Mouse (Mus musculus) brown adipose tissue, adult 24 weeks (tissue): ENCODE data around the gene Nup98. TPM values are rescaled to one million over a fixed set of nuclear protein-coding genes. Genes with fewer than 3 reads are reported as not detected.
A peak's percentile ranks its signal among the peaks of the same experiment; 100 is the strongest.

Experiments used
- H3K27ac ChIP-seq: fragments of 200-500 bp; replicated peaks from 2 replicates; pipeline ENCODE4 v1.5.1; 2012; ENCODE audit warnings: low read depth, mild to moderate bottlenecking, low read length
- H3K4me1 ChIP-seq: fragments of 200-500 bp; 2 replicates; pipeline ENCODE4 v1.6.1; 2012; ENCODE audit warnings: low read length, mixed read lengths; ENCODE audit not compliant: control insufficient read depth, insufficient read depth, insufficient read length
- H3K4me3 ChIP-seq: fragments of 200-500 bp; 2 replicates; pipeline ENCODE4 v1.5.1; 2012; ENCODE audit warnings: low read depth, mild to moderate bottlenecking, low read length, moderate library complexity; ENCODE audit not compliant: insufficient read depth
- polyA plus RNA-seq: library from polyadenylated mRNA; stranded (reverse); fragments of >200 nt; gene quantifications from 2 replicates; pipeline ENCODE4 v1.2.4, GENCODE M21; 2012; ENCODE audit not compliant: missing spikeins, insufficient read depth, insufficient read length

The Nup98 gene
- polyA plus RNA-seq, 1 experiment, result 12.3 TPM

GRCm38 (mm10) chr7:102211071-102211470, 1.1 kb upstream of the Nup98 start:
- peaks cover 4% of the 10 kb centered on the region for H3K4me1 ChIP-seq
- peak overlapping the region; percentile 73 for H3K27ac ChIP-seq
- H3K4me3 ChIP-seq, result peak overlapping the region; percentile 70

DNA sequence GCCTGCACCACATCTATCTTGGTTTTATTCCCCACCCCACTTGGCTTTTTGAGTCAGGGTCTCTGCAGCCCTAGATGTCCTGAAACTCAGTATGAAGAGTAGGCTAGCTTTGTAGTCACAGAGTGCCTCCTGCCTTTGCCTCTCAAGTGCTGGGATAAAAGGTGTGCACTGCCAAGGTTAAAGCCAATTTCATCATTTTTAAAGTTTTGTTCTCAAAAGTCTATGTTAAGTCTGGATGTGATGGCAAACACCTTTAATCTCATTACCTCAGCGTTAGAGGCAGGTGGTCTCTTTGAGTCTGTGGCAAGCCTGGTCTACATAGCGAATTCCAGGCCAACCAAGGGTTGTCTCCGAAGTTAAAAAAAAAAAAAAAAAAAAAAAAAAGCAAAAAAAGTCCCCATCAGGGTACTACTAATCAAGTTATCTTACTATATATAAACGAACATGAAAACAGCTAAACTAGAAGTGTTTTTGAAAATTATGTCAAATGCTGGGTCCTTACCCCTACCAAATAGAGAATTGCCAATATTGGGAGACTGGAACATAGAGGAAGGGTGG, 1.1 kb downstream of the Nup98 start:
- peak overlapping the region; percentile 82 for H3K4me3 ChIP-seq
- H3K27ac ChIP-seq, result no peak overlapping the region
- peaks cover 4% of the 10 kb centered on the region for H3K4me1 ChIP-seq

GRCm38 (mm10) chr7:102205646-102206045, 4.3 kb downstream of the Nup98 start:
- Histone ChIP-seq H3K27ac (no peak overlapping the region), H3K4me3 (no peak overlapping the region)

GRCm38 (mm10) chr7:102204296-102204857, 5.6 kb downstream of the Nup98 start:
- Histone ChIP-seq H3K27ac (no peak overlapping the region), H3K4me3 (no peak overlapping the region), H3K4me1 (peaks cover 4% of the 10 kb centered on the region)

More at GRCm38 (mm10) chr7:102205646-102206045, 4.3 kb downstream of the Nup98 start:
- H3K4me1 ChIP-seq, result peaks cover 4% of the 10 kb centered on the region

DNA sequence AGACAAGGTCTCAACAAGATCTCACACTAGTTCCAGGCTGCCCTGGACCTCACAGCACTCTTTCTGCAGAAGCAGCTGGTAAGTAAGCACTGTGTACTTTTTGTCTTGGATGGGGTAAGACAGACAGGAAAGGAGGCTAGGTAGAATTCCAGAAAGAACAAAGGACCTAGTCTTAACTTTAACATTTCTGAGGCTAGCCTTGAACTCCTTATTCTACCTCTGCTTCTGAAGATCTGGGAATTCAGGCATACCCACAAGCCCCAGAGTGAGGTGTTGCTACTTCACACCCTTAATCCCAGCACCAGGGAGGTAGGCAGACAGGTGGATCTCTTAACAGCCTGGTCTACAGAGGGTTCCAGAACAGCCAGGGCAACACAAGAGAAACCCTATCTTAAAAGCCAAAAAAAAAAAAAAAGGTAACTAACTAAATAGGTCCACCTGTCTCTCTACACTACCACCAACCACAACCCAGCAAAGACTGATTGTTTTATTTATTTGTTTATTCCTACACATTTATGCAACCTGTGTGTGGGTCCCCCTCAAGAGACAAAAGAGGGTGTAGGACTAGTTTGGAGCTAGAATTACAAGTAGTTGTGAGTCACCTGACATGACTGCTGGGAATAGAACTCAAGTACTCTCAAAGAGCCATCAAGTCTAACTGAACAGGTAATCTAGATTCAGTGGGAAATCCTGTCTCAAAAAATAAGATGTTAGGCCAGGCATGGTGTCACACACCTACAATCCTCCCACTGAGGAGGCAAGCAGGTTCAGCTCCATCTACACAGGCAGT, 8.8 kb downstream of the Nup98 start:
- H3K27ac ChIP-seq, result no peak overlapping the region
- no peaks in the 10 kb centered on the region for H3K4me1 ChIP-seq
- H3K4me3 ChIP-seq, result no peak overlapping the region

GRCm38 (mm10) chr7:102200576-102200975, 9.4 kb downstream of the Nup98 start:
- H3K4me3 ChIP-seq, result no peak overlapping the region
- H3K27ac ChIP-seq, result no peak overlapping the region
- no peaks in the 10 kb centered on the region for H3K4me1 ChIP-seq

DNA sequence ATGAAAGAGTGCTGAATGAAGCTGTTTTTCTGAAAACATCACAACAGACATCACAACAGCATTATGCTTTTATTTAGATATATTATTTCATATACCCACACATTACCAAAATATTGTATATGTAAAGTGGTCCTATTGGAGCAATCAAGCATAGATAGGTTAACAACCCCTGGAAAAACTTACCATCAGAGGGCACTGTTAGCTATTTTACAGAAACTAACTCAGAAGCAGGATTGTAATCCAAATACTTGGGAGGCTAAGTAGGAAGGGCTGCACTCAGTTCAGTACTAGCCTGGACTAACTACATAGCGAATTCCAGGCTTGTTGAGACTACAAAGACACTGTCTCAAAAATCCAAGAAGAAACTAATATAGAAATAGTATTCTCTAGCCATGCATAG, 17.6 kb downstream of the Nup98 start:
- Histone ChIP-seq H3K27ac (no peak overlapping the region), H3K4me3 (no peak overlapping the region), H3K4me1 (no peaks in the 10 kb centered on the region)

DNA sequence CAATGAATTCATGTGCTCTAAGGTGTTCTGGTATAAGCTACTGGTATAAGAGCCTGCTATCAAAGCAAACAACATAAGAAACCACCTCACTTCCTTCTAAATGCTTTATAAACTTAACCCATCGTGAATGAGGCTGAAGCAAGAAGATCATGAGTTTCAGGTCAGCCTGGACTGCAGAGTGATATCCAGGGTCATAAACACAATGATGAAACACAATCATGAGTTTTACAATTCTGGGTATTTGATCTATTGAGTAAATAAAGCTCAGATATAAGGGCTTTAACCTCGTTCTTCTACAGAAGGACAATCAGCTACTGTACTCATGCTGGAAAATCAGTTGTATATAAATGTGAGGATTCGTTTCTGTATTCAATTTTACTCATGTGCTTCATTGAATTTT, 26.1 kb downstream of the Nup98 start:
- Histone ChIP-seq H3K4me3 (no peak overlapping the region), H3K27ac (no peak overlapping the region), H3K4me1 (no peaks in the 10 kb centered on the region)

DNA sequence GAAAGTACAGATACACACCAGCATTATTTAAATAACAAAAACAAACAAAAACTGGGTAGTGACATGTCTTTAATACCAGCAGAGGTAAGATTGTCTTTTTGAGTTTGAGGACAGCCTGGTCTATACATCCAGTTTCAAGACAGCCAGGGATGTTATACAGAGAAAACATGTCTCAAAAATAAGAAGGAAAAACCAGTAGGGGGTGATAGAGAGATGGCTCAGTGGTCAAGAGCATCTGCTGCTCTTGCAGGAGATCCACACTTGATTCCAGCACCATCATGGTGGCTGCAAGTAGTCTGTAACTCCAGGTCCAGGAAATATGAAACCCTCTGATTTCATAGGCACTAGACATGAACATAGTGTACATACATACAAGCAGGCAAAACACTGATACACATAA, 39.7 kb downstream of the Nup98 start:
- Histone ChIP-seq H3K27ac (no peak overlapping the region), H3K4me1 (no peaks in the 10 kb centered on the region), H3K4me3 (no peak overlapping the region)

GRCm38 (mm10) chr7:102153691-102154090, 56.3 kb downstream of the Nup98 start:
- Histone ChIP-seq H3K27ac (no peak overlapping the region), H3K4me1 (no peaks in the 10 kb centered on the region), H3K4me3 (no peak overlapping the region)

DNA sequence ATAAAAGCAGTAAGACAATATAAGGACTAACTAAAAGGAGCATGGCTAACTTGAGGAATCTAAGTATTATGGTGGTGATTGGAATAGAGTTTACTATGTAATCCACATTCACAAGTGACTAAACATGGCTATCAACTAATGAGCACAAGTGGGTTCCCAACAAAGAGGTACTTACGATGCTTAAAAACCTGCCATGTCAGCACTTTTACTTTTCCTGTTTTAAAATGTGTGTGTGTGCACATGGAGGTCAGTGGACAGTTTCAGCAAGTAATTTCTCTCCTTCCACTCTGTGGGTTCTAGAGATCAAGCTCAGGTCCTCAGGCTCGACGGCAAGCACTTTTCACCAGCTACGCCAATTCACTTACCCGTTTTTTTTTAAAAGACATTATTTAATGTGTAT, 72.1 kb downstream of the Nup98 start:
- H3K4me3 ChIP-seq, result no peak overlapping the region
- H3K4me1 ChIP-seq, result no peaks in the 10 kb centered on the region
- H3K27ac ChIP-seq, result no peak overlapping the region

DNA sequence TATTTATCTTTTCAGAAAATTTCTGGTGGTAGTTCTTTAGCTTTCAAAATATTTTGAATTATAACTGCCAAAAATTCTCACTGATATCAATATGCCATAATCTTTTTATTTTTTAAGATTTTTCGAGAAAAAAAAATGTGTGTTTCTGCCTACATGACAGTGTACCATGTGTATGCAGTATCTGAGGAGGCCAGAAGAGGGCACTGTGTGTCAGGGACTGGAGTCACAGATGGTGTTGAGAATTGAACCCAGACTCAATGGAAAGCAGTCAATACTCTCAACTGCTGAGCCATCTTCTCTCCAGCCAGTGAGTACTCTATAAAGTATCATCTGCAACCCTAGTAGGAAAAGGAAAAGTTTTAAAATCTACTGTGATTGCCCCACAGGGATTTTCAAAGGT, 72.5 kb downstream of the Nup98 start:
- Histone ChIP-seq H3K4me3 (no peak overlapping the region), H3K27ac (no peak overlapping the region), H3K4me1 (no peaks in the 10 kb centered on the region; the same call in 1 of the 2 replicates)

- Histone ChIP-seq H3K4me3 (no peak overlapping the region), H3K4me1 (no peaks in the 10 kb centered on the region; the same call in 1 of the 2 replicates), H3K27ac (no peak overlapping the region; the same call in 1 of the 2 replicates)
Observed at GRCm38 (mm10) chr7:102132395-102132794, 77.6 kb downstream of the Nup98 start.

DNA sequence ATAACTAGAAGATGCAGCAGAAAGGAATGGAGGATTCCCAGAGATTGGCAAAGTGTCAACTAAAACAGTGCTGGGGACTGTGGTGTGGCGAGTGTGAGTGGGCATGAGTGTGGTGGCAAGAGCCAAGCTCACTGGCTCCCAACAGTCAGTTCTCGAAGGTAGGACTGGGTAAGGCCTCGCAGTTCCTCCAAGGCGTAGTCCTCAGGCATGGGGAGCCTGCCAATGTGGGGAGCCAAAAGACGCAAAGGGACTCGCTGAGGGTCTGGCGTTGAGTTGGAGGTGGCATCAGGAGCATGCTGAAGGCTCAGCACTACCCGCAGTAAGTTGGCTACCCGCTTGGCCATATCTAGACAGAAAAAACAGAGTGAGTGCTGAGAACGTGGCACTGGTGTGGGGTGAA, 89.7 kb downstream of the Nup98 start:
- Histone ChIP-seq H3K27ac (no peak overlapping the region), H3K4me1 (no peaks in the 10 kb centered on the region), H3K4me3 (no peak overlapping the region)

- H3K4me3 ChIP-seq, result no peak overlapping the region
- no peak overlapping the region for H3K27ac ChIP-seq
- no peaks in the 10 kb centered on the region for H3K4me1 ChIP-seq
Observed at GRCm38 (mm10) chr7:102117382-102117781, 92.6 kb downstream of the Nup98 start.
